Mouse (Mus musculus) liver, adult 2 months (tissue): ENCODE measurements around the gene Hoxd11. TPM values are rescaled to one million over a fixed set of nuclear protein-coding genes. Genes with fewer than 3 reads are reported as not detected.

Experiments
- DNase-seq: peaks from one replicate; pipeline ENCODE4 v3.0.0-alpha.2; 2011; ENCODE audit warnings: low read depth, low spot score; ENCODE audit errors: extremely low read depth
- H3K27ac ChIP-seq: fragments of 200-500 bp; replicated peaks from 2 replicates; pipeline ENCODE4 v1.5.1; 2012; ENCODE audit warnings: low read depth, mild to moderate bottlenecking, control low read depth, inconsistent platforms, low read length; ENCODE audit not compliant: insufficient read depth
- H3K27me3 ChIP-seq: fragments of 200-500 bp; 2 replicates; pipeline ENCODE4 v1.6.1; 2012; ENCODE audit warnings: mild to moderate bottlenecking, moderate library complexity, low read length, inconsistent platforms; ENCODE audit not compliant: control insufficient read depth, insufficient read depth
- H3K36me3 ChIP-seq: fragments of 200-500 bp; 2 replicates; pipeline ENCODE4 v1.6.1; 2012; ENCODE audit warnings: low read length, inconsistent platforms; ENCODE audit not compliant: control insufficient read depth, insufficient read depth
- H3K4me1 ChIP-seq: fragments of 200-500 bp; 2 replicates; pipeline ENCODE4 v1.6.1; 2011; ENCODE audit warnings: low read length; ENCODE audit not compliant: control insufficient read depth, insufficient read depth
- H3K4me3 ChIP-seq: fragments of 200-500 bp; 2 replicates; pipeline ENCODE4 v1.5.1; 2011; ENCODE audit warnings: low read depth, mild to moderate bottlenecking, control low read depth, low read length, moderate library complexity; ENCODE audit not compliant: insufficient read depth
- H3K79me2 ChIP-seq: fragments of 200-500 bp; 2 replicates; pipeline ENCODE4 v1.6.1; 2012; ENCODE audit warnings: inconsistent platforms, mild to moderate bottlenecking, low read length, moderate library complexity; ENCODE audit not compliant: control insufficient read depth, insufficient read depth
- H3K9ac ChIP-seq: fragments of 200-500 bp; 2 replicates; pipeline ENCODE4 v1.6.1; 2012; ENCODE audit warnings: low read depth, mild to moderate bottlenecking, control low read depth, inconsistent platforms, low read length
- CTCF ChIP-seq: fragments of 200-500 bp; IDR thresholded peaks from 2 replicates; pipeline ENCODE4 v1.5.1; 2011; ENCODE audit warnings: low read depth, low read length, control low read depth
- POLR2A ChIP-seq: fragments of 200-500 bp; IDR thresholded peaks from 2 replicates; pipeline ENCODE4 v1.6.1; 2011; ENCODE audit warnings: low read length, control low read depth; ENCODE audit not compliant: insufficient read depth; ENCODE audit errors: extremely low read depth
- WGBS: fragments of 180-500 bp; shearing (Covaris S2); methylation state at CpG from one replicate; pipeline ENCODE4 v1.1.7; 2018; 5-methylcytosine and 5-hydroxymethylcytosine counted together
- polyA plus RNA-seq: library from polyadenylated mRNA; depleted of rRNA; stranded (reverse); fragments of >200 nt; gene quantifications from 2 replicates; pipeline ENCODE4 v1.2.3, GENCODE M21; 2012
- total RNA-seq: library from RNA; depleted of rRNA; stranded (reverse); fragments of >200 nt; gene quantifications from 2 replicates; pipeline ENCODE4 v1.2.3, GENCODE M21; 2014

The Hoxd11 gene
- total and polyA plus RNA-seq, 2 experiments, result not detected

GRCm38 (mm10) chr2:74681594-74682531, 2.5 kb downstream of the Hoxd11 start:
- no peak overlapping the region for H3K4me3 ChIP-seq
- H3K27ac ChIP-seq, result no peak overlapping the region
- no peak overlapping the region for H3K9ac ChIP-seq
- no peaks in the 10 kb centered on the region for H3K79me2 ChIP-seq
- WGBS, result 3% methylated on average over 74 of the region's 78 CpGs
- no peaks in the 10 kb centered on the region; the same call in 1 of the 2 replicates for H3K4me1 ChIP-seq
- H3K27me3 ChIP-seq, result peaks cover 45% of the 10 kb centered on the region
- TF ChIP-seq POLR2A (no peak), CTCF (no peak)
- H3K36me3 ChIP-seq, result no peaks in the 10 kb centered on the region
- no peak for DNase-seq

- Histone ChIP-seq H3K27ac (no peak overlapping the region), H3K36me3 (no peaks in the 10 kb centered on the region), H3K79me2 (no peaks in the 10 kb centered on the region), H3K4me3 (no peak overlapping the region), H3K9ac (no peak overlapping the region), H3K4me1 (no peaks in the 10 kb centered on the region; the same call in 1 of the 2 replicates), H3K27me3 (peaks cover 52% of the 10 kb centered on the region)
- TF ChIP-seq POLR2A (no peak), CTCF (no peak)
- WGBS, result 3% methylated on average over 44 of the region's 51 CpGs
- DNase-seq, result no peak
These were observed 3.4 kb downstream of the Hoxd11 start for GRCm38 (mm10) chr2:74682796-74683195.

GRCm38 (mm10) chr2:74683471-74683951, 4.2 kb downstream of the Hoxd11 start:
- Histone ChIP-seq H3K4me3 (no peak overlapping the region), H3K27ac (no peak overlapping the region), H3K4me1 (no peaks in the 10 kb centered on the region; the same call in 1 of the 2 replicates), H3K79me2 (no peaks in the 10 kb centered on the region), H3K9ac (no peak overlapping the region), H3K36me3 (no peaks in the 10 kb centered on the region), H3K27me3 (peaks cover 56% of the 10 kb centered on the region)
- TF ChIP-seq POLR2A, result no peak
- TF ChIP-seq CTCF, result no peak
- WGBS, result 4% methylated on average over 18 of the region's 18 CpGs
- DNase-seq, result no peak

- peaks cover 56% of the 10 kb centered on the region for H3K27me3 ChIP-seq
- no peak overlapping the region for H3K4me3 ChIP-seq
- 4% methylated on average over 12 of the region's 12 CpGs for WGBS
These were observed 4.7 kb downstream of the Hoxd11 start for GRCm38 (mm10) chr2:74684106-74684505.

GRCm38 (mm10) chr2:74685059-74685603, 5.8 kb downstream of the Hoxd11 start:
- Histone ChIP-seq H3K79me2 (no peaks in the 10 kb centered on the region), H3K4me3 (no peak overlapping the region), H3K27me3 (peaks cover 50% of the 10 kb centered on the region), H3K4me1 (no peaks in the 10 kb centered on the region; the same call in 1 of the 2 replicates), H3K27ac (no peak overlapping the region), H3K9ac (no peak overlapping the region), H3K36me3 (no peaks in the 10 kb centered on the region)
- no peak for DNase-seq
- 18% methylated on average over 4 of the region's 4 CpGs for WGBS
- TF ChIP-seq POLR2A (no peak), CTCF (no peak)

More at GRCm38 (mm10) chr2:74684106-74684505, 4.7 kb downstream of the Hoxd11 start:
- DNase-seq, result no peak
- no peak overlapping the region for H3K9ac ChIP-seq
- no peaks in the 10 kb centered on the region for H3K79me2 ChIP-seq
- H3K4me1 ChIP-seq, result no peaks in the 10 kb centered on the region; the same call in 1 of the 2 replicates
- no peaks in the 10 kb centered on the region for H3K36me3 ChIP-seq
- TF ChIP-seq CTCF (no peak), POLR2A (no peak)
- H3K27ac ChIP-seq, result no peak overlapping the region
